Mouse (Mus musculus): ENCODE measurements around the gene Gm21943. TPM values are rescaled to one million over a fixed set of nuclear protein-coding genes. Genes with fewer than 3 reads are reported as not detected.

The Gm21943 gene
- not detected in 2 replicates for polyA plus RNA-seq (2012; rRNA removed)

GRCm38 (mm10) chrY:57533644-57534043, at the start of gene Gm21943:
TSS of gene Gm21943 (minus strand) at chrY:57533744.

Other genes starting within 250 kb of the Gm21943 start
- gene Gm28961, start 172.0 kb upstream of the Gm21943 start, polyA plus RNA-seq (2012; rRNA removed), result not detected in 2 replicates

Data from central nervous system, embryonic 18 days (tissue).